Mouse (Mus musculus): ENCODE measurements around the gene Uhrf1. TPM values are rescaled to one million over a fixed set of nuclear protein-coding genes. Genes with fewer than 3 reads are reported as not detected.

The Uhrf1 gene
- total and polyA plus RNA-seq, 3 experiments, result 115 to 201 (median 133) TPM

DNA sequence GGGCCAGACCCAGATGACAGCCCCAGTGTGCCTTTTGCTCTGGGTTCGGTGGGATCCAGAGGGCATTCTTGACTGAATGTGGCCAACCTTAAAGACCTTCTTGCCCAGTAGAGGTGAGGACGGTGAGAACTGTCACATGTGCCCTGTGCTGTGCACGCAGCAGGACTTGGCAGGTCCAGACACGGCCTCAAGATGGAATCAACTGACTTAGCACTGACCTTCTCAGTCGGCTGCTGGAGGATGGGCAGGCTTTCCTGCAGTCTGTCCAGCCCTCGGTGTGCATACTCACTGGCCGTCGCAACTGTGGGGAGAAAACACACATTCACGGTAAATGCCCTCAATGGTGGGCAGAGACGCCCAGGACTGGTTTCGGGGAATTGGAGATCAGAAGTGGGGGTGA, 17.1 kb upstream of the Uhrf1 start:
- Histone ChIP-seq H3K9me3 (replicated peaks; ENCODE audit: insufficient read depth, low read length) (no peaks in the 10 kb centered on the region), H3K36me3 (ENCODE audit: control insufficient read depth in 1 of 2, insufficient read depth in 2 of 2, low read length in 2 of 2) (peaks cover 0 to 20% of the 10 kb centered on the region in 2 experiments; a peak in 2 of 4 replicates), H3K79me2 (ENCODE audit: control insufficient read depth, insufficient read depth, low read length, poor library complexity) (no peaks in the 10 kb centered on the region; the same call in 1 of the 2 replicates), H3K27ac (ENCODE audit: control insufficient read depth, low read depth, low read length) (no peak overlapping the region), H3K4me1 (ENCODE audit: control insufficient read depth in 1 of 2, insufficient read depth in 2 of 2, low read length in 2 of 2) (peaks cover 4 to 40% of the 10 kb centered on the region in 2 experiments; a peak in 3 of 4 replicates), H3K9ac (ENCODE audit: control insufficient read depth, low read depth, low read length, poor library complexity, severe bottlenecking) (no peak overlapping the region), H3K27me3 (ENCODE audit: control insufficient read depth in 1 of 2, insufficient read depth in 2 of 2, low read length in 2 of 2) (no peaks in the 10 kb centered on the region), H3K4me3 (ENCODE audit: control insufficient read depth in 1 of 2, insufficient read depth in 1 of 2, low read depth in 2 of 2, low read length in 2 of 2) (no peak overlapping the region)
- no peak for DNase-seq (ENCODE audit: low read depth, low spot score)
- TF ChIP-seq EP300 (IDR thresholded peaks at IDR 0.05; ENCODE audit: low read depth in 1 of 2, low read length in 2 of 2) (no peak), CHD1 (IDR thresholded peaks at IDR 0.05; ENCODE audit: low read depth, low read length) (no peak), CTCF (IDR thresholded peaks at IDR 0.05 in 2 of 3, conservative IDR thresholded peaks at IDR 0.05 in 1 of 3; ENCODE audit: control insufficient read depth in 1 of 3, insufficient read depth in 1 of 3, low read depth in 2 of 3, low read length in 3 of 3, poor library complexity in 1 of 3, severe bottlenecking in 1 of 3) (no peak), ZMIZ1 (IDR thresholded peaks at IDR 0.05; ENCODE audit: low read depth, low read length) (no peak), POLR2AphosphoS5 (IDR thresholded peaks at IDR 0.05; ENCODE audit: borderline replicate concordance, low read depth, low read length) (no peak), BHLHE40 (IDR thresholded peaks at IDR 0.05; ENCODE audit: borderline replicate concordance, low read depth, low read length) (no peak), MYC (IDR thresholded peaks at IDR 0.05; ENCODE audit: low read depth, low read length) (no peak), UBTF (IDR thresholded peaks at IDR 0.05; ENCODE audit: borderline replicate concordance, insufficient read depth, low read depth, low read length) (no peak), RAD21 (IDR thresholded peaks at IDR 0.05; ENCODE audit: low read depth, low read length) (no peak), MAFK (IDR thresholded peaks at IDR 0.05; ENCODE audit: borderline replicate concordance, low read depth, low read length) (no peak), ZNF384 (IDR thresholded peaks at IDR 0.05; ENCODE audit: low read depth, low read length) (no peak), TBP (IDR thresholded peaks at IDR 0.05; ENCODE audit: low read depth, low read length) (no peak), POLR2A (IDR thresholded peaks at IDR 0.05; ENCODE audit: control insufficient read depth in 1 of 2, insufficient read depth in 1 of 2, low read depth in 1 of 2, low read length in 2 of 2, poor library complexity in 1 of 2) (no peak), TAL1 (IDR thresholded peaks at IDR 0.05; ENCODE audit: low read length) (no peak)

DNA sequence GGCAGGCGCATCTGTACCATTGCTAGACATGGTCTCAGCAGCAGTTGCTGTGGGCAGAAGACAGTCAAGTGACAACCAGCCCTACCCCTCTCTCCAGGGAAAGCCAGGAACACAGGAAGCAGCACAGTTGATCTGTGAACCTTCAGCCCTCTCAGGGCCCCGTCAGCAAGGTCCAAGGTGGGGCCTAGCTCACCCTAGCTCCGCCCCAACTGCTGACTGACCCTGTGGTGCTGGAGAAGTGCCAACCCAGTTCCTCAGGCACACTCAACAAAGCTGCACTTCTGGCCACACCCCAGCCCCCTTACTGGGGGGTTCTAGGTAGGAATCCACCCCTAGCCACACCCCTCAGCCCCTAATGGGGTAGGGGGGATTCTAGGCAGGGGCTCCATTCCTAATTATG, 15.3 kb upstream of the Uhrf1 start:
- TF ChIP-seq MXI1 (IDR thresholded peaks at IDR 0.05; ENCODE audit: low read depth, low read length), result no peak
- TF ChIP-seq GABPA (IDR thresholded peaks at IDR 0.05; ENCODE audit: low read depth, low read length), result no peak
- TF ChIP-seq MAX (IDR thresholded peaks at IDR 0.05; ENCODE audit: low read length), result no peak
- no peak for TF ChIP-seq BHLHE40 (IDR thresholded peaks at IDR 0.05; ENCODE audit: borderline replicate concordance, low read depth, low read length)
- no peak for TF ChIP-seq USF2 (IDR thresholded peaks at IDR 0.05; ENCODE audit: borderline replicate concordance in 1 of 2, insufficient read depth in 1 of 2, low read depth in 1 of 2, low read length in 2 of 2)
- no peak for TF ChIP-seq MYB (IDR thresholded peaks at IDR 0.05; ENCODE audit: low read depth, low read length)
- no peak for TF ChIP-seq RAD21 (IDR thresholded peaks at IDR 0.05; ENCODE audit: low read depth, low read length)
- no peak for TF ChIP-seq TAL1 (IDR thresholded peaks at IDR 0.05; ENCODE audit: low read length)
- TF ChIP-seq ZMIZ1 (IDR thresholded peaks at IDR 0.05; ENCODE audit: low read depth, low read length), result no peak
- TF ChIP-seq MAFK (IDR thresholded peaks at IDR 0.05; ENCODE audit: borderline replicate concordance, low read depth, low read length), result no peak
- no peak for TF ChIP-seq E2F4 (IDR thresholded peaks at IDR 0.05; ENCODE audit: borderline replicate concordance, low read depth, low read length)
- no peak for TF ChIP-seq ZC3H11A (IDR thresholded peaks at IDR 0.05; ENCODE audit: low read depth, low read length)
- no peak for TF ChIP-seq ETS1 (IDR thresholded peaks at IDR 0.05; ENCODE audit: low read depth, low read length)
- no peak for TF ChIP-seq CTCF (IDR thresholded peaks at IDR 0.05 in 2 of 3, conservative IDR thresholded peaks at IDR 0.05 in 1 of 3; ENCODE audit: control insufficient read depth in 1 of 3, insufficient read depth in 1 of 3, low read depth in 2 of 3, low read length in 3 of 3, poor library complexity in 1 of 3, severe bottlenecking in 1 of 3)
- no peak for TF ChIP-seq HCFC1 (IDR thresholded peaks at IDR 0.05; ENCODE audit: low read depth, low read length)
- no peak for TF ChIP-seq ZKSCAN1 (IDR thresholded peaks at IDR 0.05; ENCODE audit: low read depth, low read length)
- TF ChIP-seq TCF12 (IDR thresholded peaks at IDR 0.05; ENCODE audit: low read depth, low read length), result no peak
- no peak for TF ChIP-seq MEF2A (IDR thresholded peaks at IDR 0.05; ENCODE audit: extremely low read depth, insufficient replicate concordance, low read depth, low read length, poor library complexity, severe bottlenecking)
- Histone ChIP-seq H3K36me3 (ENCODE audit: control insufficient read depth in 1 of 2, insufficient read depth in 2 of 2, low read length in 2 of 2) (peaks cover 0 to 23% of the 10 kb centered on the region in 2 experiments; a peak in 2 of 4 replicates), H3K9ac (ENCODE audit: control insufficient read depth, low read depth, low read length, poor library complexity, severe bottlenecking) (peak overlapping the region; percentile 22), H3K9me3 (replicated peaks; ENCODE audit: insufficient read depth, low read length) (no peaks in the 10 kb centered on the region), H3K27me3 (ENCODE audit: control insufficient read depth in 1 of 2, insufficient read depth in 2 of 2, low read length in 2 of 2) (no peaks in the 10 kb centered on the region), H3K4me3 (ENCODE audit: control insufficient read depth in 1 of 2, insufficient read depth in 1 of 2, low read depth in 2 of 2, low read length in 2 of 2) (0 out of 4 replicates have a peak overlapping the region, but pooled peaks of 1 of the 2 experiments have one; percentile 11), H3K79me2 (ENCODE audit: control insufficient read depth, insufficient read depth, low read length, poor library complexity) (no peaks in the 10 kb centered on the region; the same call in 1 of the 2 replicates), H3K4me1 (ENCODE audit: control insufficient read depth in 1 of 2, insufficient read depth in 2 of 2, low read length in 2 of 2) (peaks cover 6 to 44% of the 10 kb centered on the region in 2 experiments; a peak in 3 of 4 replicates), H3K27ac (ENCODE audit: control insufficient read depth, low read depth, low read length) (peak overlapping the region; percentile 75; the same call in 1 of the 2 replicates)
- DNase-seq (ENCODE audit: low read depth, low spot score), result peak; percentile 57
